Mouse (Mus musculus): ENCODE data around the gene Gm17490.

The Gm17490 gene

DNA sequence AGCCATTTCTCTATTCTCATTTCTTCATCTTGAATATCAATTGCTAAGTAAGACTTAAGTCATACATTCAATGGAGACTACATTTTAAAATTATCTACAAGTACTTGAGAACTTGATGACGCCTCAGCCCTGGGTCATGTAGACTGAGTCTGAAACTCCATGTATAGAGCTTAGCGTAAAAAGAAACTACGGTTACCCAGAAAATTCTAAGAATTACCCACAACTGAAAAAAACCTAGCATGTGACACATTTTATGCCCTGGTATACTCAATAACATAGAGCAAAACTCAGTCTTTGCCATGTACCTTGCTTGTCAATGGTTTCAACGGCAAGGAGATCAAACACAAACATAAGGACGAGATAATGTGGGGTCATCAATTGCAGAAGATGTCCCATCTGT lies at the start of gene Gm17490:
Gene Gm17490 (minus strand): TSS at position 375 of the 400 bp plus-strand sequence.
- in situ Hi-C loops (cut with MboI; ENCODE audit: low sequenced_read_pairs), result no loop called here

DNA sequence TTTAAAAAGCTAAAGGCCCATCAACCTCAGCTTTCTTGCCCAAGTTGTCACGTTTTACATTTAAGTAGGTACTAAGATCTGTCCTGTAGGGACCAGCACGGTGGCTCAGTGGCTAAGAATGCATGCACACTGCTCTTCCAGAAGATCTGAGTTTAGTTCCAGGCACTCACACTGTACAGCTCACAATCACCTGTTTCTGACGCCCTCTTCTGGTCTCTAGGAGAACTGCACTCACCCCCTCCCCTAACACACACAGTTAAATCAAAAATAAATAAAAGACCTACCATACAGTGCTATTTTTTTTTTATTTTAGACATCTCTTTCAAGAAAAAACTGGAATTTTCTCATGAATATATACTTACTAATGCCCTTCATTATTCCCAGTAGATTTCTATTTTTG lies 46.1 kb upstream of the Gm17490 start:
- in situ Hi-C loops (cut with MboI; ENCODE audit: low sequenced_read_pairs), result no loop called here

GRCm38 (mm10) chr2:11665326-11665725 lies 39.3 kb upstream of the Gm17490 start:
- in situ Hi-C loops (cut with MboI; ENCODE audit: low sequenced_read_pairs), result no loop called here

DNA sequence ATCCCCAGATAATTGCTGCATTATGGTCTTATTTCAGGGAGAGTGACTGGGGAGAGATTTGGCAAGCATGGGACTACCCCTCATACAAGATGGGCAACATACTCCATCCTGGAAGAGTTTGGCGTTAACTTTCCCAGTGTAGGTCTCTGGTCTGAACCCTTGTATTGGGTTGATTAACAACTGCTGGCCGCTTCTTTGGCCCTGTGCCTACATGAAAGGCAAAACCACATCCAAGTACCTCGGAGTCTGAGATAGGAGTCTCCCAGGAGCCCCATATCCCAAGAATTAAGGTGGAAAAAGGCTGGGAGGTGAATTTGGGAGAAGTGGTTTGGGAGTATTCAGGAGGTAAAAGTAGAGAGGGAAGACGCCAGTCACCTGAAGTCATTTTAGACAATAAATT lies 38.7 kb upstream of the Gm17490 start:
- in situ Hi-C loops (cut with MboI; ENCODE audit: low sequenced_read_pairs), result no loop called here

DNA sequence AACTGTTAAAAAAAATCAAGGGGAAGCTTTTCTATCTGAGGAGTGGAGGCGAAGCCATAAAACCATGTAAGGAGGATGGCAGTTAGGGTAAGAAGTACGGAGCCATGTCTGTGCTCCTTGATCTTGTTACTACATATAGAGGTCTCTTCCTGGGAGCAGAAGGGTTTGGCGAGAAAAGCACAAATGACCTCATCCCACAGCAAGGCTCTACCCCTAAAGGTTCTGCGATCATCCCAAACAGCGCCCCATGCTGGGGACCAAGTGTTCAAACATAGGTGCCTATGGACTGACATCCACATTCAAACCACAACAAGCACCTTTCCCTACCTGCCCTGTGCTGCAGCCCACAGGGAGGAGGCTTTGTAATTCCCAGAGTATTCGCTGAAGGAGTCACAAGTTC lies 38.3 kb upstream of the Gm17490 start:
- in situ Hi-C loops (cut with MboI; ENCODE audit: low sequenced_read_pairs), result no loop called here

GRCm38 (mm10) chr2:11663961-11664360 lies 37.9 kb upstream of the Gm17490 start:
- in situ Hi-C loops (cut with MboI; ENCODE audit: low sequenced_read_pairs), result no loop called here

DNA sequence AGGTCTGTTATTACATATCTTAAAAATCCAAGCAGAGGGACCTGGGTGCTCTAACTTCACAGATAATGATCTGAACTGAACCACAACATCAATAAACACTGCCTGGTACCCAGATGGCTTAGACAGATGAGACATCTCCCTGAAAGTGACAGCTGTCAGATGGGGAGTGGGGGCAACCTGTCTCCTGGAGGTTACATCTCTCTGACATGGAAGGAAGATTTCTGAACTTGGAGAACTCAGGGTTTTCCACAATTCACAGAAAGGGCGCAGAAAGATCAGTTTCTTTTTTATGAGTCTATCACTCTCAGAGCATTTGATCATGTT lies 36.8 kb upstream of the Gm17490 start:
- in situ Hi-C loops (cut with MboI; ENCODE audit: low sequenced_read_pairs), result no loop called here

GRCm38 (mm10) chr2:11662143-11662906 lies 36.3 kb upstream of the Gm17490 start:
- in situ Hi-C loops (cut with MboI; ENCODE audit: low sequenced_read_pairs), result no loop called here

DNA sequence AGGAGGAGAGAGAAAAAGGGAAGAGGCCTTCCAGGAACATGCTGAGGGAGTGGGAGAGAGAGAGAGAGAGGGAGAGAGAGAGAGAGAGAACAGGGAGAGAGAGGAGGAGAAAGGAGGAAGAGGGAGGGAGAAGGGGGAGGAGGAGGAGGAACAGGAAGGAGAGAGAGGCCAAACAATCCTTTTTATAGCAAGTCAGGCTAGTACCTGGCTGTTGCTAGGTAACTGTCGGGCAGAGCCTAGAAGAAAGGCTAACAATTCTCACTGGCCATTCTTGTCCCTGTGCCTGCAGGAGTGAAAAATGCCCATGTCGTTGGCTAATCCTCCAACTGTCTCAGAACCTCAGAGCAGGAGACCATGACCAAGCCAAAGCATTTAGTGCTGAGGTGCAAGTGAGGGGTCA lies 33.2 kb upstream of the Gm17490 start:
- in situ Hi-C loops (cut with MboI; ENCODE audit: low sequenced_read_pairs), result no loop called here

DNA sequence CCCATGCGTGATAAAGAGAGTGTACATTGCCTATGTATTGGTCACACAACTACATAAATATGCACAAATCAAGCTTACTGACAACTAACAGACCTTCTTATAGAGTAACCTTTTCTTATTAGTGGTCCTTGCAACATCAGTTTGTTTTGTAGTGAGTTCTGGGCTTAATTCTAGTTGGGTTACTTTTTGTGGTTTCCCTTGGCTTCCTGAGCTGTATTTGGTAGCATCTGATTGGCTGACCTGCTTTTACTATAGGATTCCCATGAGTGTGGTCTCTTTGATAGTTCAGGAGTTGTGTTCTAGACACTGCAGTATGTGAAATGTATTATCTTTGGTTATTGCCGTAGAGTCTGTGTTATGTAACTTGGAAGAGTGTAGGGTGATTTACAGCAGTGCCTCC lies 31.5 kb upstream of the Gm17490 start:
- in situ Hi-C loops (cut with MboI; ENCODE audit: low sequenced_read_pairs), result no loop called here

GRCm38 (mm10) chr2:11654990-11655931 lies 29.2 kb upstream of the Gm17490 start:
- in situ Hi-C loops (cut with MboI; ENCODE audit: low sequenced_read_pairs), result no loop called here

DNA sequence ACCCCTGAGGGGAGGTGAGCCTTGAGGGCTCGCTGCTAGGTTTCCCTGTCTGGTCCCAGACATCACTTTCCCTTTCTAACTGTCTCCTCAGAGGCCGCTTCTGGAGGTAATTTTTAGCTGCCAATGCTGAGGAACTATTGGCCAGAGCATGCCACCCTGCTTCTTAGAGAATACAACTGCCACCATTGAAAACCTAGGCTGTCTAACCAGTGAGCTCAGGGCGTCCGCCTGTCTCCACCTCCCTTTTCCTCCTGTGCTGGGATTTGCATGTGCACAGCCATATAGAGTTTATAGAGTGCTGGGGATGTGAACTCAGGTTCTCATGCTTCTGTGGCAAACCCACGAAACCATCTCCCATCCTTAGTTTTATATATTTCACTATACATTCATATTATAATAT lies 27.7 kb upstream of the Gm17490 start:
- in situ Hi-C loops (cut with MboI; ENCODE audit: low sequenced_read_pairs), result no loop called here

- in situ Hi-C loops (cut with MboI; ENCODE audit: low sequenced_read_pairs), result no loop called here
Observed at GRCm38 (mm10) chr2:11653330-11653729, 27.3 kb upstream of the Gm17490 start.

GRCm38 (mm10) chr2:11652780-11653179 lies 26.7 kb upstream of the Gm17490 start:
- in situ Hi-C loops (cut with MboI; ENCODE audit: low sequenced_read_pairs), result no loop called here

GRCm38 (mm10) chr2:11652196-11652595 lies 26.1 kb upstream of the Gm17490 start:
- in situ Hi-C loops (cut with MboI; ENCODE audit: low sequenced_read_pairs), result no loop called here

DNA sequence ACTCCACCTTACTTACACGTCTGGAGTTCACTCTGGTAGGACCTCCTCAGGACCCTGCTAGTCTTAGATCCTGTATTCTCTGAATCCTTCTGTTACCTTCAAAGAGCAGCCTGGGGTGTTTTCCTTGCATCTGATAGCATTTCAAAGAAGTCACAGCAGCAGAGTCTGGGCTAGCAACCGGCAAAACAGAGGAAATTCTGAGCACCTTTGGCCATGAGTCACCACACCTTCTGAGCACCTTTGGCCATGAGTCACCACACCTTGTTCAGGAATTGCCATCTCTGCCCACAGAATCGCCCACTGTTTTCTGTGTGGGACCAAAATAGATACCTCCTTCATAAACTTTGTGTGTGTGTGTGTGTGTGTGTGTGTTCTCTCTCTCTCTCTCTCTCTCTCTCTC lies 25.4 kb upstream of the Gm17490 start:
- in situ Hi-C loops (cut with MboI; ENCODE audit: low sequenced_read_pairs), result no loop called here

- in situ Hi-C loops (cut with MboI; ENCODE audit: low sequenced_read_pairs), result no loop called here
Observed at GRCm38 (mm10) chr2:11645297-11645696, 19.2 kb upstream of the Gm17490 start.

DNA sequence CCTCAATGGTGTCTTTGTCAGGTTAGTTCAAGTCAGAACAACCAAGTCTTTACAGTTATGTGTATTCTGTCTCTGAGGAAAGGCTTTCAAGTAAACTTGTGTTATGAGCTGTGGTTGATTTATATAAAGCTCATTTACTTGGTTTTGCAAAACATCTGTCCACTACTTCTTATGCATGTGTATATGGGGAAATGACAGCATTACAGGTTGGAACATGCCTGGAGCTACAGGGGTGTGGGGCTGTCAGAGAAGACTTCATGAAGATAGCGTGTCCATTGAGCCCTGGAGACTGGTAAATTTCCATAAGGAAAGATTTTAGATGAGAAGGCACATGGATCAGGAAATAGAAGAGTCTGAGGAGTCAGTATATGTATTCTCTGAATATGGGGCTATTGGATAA lies 18.0 kb upstream of the Gm17490 start:
- in situ Hi-C loops (cut with MboI; ENCODE audit: low sequenced_read_pairs), result no loop called here

- in situ Hi-C loops (cut with MboI; ENCODE audit: low sequenced_read_pairs), result no loop called here
Observed at GRCm38 (mm10) chr2:11642451-11642941, 16.4 kb upstream of the Gm17490 start, which contains the start of gene Il2ra. Gene Il2ra, plus strand, starts transcription at chr2:11642807.

GRCm38 (mm10) chr2:11637115-11637514 lies 11.1 kb upstream of the Gm17490 start:
- in situ Hi-C loops (cut with MboI; ENCODE audit: low sequenced_read_pairs), result no loop called here

- in situ Hi-C loops (cut with MboI; ENCODE audit: low sequenced_read_pairs), result no loop called here
Observed at GRCm38 (mm10) chr2:11636138-11636480, 10.0 kb upstream of the Gm17490 start.
